Mouse (Mus musculus) gastrocnemius, postnatal 25 days (tissue): Measurements from ENCODE around the gene Lcn11. TPM values are rescaled to one million over a fixed set of nuclear protein-coding genes. Genes with fewer than 3 reads are reported as not detected.
"Not testable (repeated sequence)": the region's sequence is repeated elsewhere in the genome, so short reads cannot be mapped to it uniquely, and the experiment has no call there.

Experiments
- DNase-seq: peaks from one replicate; pipeline ENCODE4 v3.0.0; 2022
- long read RNA-seq, 2 experiments: library from polyadenylated mRNA; stranded (forward); transcript quantifications; one replicate each; pipeline ENCODE4 v2.0.0; 2021
- total RNA-seq, 2 experiments: library from RNA; stranded (reverse); gene quantifications; 1 replicate in 1 of 2; 2 replicates in 1 of 2; pipeline ENCODE4 v1.2.3; 2021

Lcn11 gene
- total RNA-seq: not detected
- long read RNA-seq, experiment 1: 0 reads
- long read RNA-seq, experiment 2: 0 reads

DNA sequence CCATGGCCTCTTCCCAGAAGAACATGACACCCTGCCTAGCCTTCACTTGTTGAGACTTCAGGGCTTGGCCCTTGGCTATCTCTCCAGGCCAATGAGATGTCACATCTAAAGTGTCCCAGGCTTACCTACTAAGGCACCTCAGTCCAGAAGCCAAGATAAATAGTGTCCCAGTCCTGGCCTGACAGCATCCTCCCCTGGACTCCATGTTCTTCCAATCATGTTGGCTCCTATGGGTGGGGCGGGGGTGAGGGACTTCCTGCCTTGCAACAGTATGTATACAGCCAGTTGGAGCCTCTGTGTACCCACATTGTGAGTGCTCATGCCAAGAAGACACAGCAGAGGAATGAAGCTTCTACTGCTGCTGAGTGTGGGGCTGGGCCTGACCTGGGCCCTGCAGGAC, at the start of gene Lcn11:
Lcn11 (plus strand) TSS at position 301 of the 400 bp plus-strand sequence.
- no peak for DNase-seq

- no peak for DNase-seq
These were observed 43.5 kb upstream of the Lcn11 start for GRCm38 (mm10) chr2:25733199-25733930.

DNA sequence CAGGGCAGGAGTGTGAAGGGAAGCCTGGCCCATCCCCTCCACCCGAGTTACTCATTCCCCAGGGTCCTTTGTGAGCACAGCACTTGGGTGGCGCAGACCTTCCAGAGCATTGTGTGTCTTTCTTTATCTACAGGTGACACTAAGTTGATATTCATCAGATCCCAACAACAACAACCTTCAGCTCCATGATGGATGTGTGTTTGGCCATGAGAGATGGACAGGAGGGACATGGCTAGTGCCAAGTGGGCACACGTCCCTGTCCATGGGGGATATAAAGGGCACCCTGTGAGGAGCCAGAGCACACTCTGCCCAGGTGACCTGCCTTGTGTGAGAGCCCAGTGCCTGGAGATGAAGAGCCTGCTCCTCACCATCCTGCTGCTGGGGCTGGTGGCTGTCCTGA, 40.1 kb upstream of the Lcn11 start, which contains the start of gene Obp2b:
Obp2b (plus strand) TSS at position 301 of the 400 bp plus-strand sequence.
- not testable (repeated sequence) for DNase-seq

DNA sequence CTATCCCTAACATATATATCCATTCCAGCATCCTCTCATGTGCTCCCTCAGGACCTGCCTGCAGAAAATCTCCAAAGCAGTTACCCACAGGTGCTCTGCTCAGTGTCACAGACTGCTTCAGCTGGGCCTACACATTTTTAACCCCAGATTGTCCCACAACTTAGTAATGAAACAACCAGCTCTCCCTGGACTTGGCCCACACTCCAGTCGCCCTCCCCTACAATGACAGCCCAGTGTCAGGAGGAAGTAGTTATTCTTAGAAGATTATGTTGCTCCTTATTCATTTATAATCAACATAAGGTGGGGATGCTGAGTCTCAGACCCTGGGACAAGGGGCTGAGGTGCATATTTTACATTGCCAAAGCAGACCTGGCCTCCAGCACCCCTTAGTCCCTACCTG, 35.1 kb upstream of the Lcn11 start:
- no peak for DNase-seq

DNA sequence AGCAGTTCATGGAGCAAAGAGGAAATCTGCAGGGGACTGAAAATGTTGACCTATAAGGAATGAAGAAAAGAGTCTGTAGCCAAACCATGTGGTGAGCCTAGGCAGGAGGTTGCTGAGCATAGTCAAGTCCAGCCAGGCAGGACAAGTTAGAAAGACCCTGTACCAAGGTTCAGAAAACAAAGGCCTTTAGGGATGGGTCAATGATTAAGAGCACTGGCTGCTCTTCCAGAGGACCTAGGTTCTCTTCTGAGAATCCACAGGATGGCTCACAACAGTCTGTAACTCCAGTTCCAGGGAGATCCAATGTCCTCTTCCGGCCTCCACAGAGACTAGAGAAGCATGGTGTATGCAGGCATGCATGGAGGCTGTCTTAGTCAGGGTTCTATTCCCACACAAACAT, 22.6 kb upstream of the Lcn11 start:
- DNase-seq: no peak

DNA sequence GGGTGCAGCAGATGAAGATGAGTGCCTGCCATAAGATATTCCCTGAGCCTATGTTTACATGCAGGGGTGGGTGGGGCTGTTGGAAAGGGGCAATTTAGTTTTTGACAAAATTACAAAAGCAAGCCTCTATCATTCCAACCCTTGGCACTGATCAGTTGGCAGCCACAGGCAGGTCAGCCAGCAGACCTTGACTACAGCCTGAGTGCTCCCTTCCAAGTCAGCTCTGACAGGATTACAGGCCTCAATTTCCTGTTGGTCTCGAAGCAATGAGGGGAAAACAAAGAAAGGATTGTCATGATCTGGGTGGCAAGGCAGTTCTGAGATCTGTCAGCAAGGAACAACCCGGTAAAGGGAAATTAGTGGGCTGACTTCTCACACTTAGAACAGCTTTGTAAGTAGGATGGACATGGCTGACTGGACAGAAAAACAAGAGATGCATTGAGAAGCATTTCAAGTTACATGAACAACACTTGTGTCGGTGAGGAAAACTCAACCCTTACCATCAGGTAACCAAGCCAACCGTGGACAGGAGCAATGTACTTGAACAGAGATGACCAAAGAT, 18.7 kb upstream of the Lcn11 start:
- no peak for DNase-seq

GRCm38 (mm10) chr2:25765269-25765668, 11.5 kb upstream of the Lcn11 start, which contains the start of gene Lcn3:
Gene Lcn3, plus strand, starts transcription at chr2:25765569.
- DNase-seq: no peak

- DNase-seq: no peak
These were observed 9.1 kb upstream of the Lcn11 start for GRCm38 (mm10) chr2:25767764-25768163.

GRCm38 (mm10) chr2:25773507-25773906, 3.3 kb upstream of the Lcn11 start:
- no peak for DNase-seq

DNA sequence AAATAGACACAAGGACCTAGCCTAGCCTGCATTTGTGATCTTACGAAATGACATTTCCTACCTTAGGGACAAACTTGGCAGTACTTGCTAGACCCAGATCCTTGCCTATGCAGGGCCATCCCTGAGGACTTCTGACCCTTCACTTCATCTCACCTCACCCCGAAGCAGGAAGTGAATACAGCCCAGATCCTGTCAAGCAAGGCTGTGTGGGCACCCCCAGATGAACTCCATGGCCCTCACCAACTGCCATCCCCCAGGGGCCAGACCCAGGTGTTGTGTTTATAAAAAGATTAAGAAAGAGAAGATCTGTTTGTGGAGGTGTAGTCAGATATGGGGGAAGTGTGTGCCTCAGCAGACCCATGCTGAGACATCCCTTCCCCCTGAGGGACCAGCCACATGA, 2.2 kb upstream of the Lcn11 start:
- DNase-seq: no peak

DNA sequence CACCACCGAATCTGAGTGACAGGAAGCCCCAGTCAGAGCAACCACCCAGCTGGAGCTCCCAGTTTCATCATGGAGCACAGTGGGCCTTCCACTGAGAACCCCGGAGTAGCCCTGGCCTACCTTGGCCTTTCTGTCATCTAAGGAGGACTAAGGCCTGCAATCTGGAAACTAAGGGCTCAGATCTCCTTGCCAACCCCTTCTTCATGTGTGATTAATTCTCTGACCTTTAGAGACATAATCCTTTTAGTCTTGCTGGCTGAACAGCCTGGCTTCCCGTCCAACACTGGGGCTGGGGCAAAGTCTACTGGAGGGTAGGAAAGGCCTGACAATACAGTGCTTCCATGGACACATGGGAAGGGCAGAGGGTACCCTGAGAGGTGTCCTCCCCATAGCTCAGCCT, 826 bp upstream of the Lcn11 start:
- no peak for DNase-seq

GRCm38 (mm10) chr2:25779076-25779475, 2.3 kb downstream of the Lcn11 start:
- DNase-seq: no peak

DNA sequence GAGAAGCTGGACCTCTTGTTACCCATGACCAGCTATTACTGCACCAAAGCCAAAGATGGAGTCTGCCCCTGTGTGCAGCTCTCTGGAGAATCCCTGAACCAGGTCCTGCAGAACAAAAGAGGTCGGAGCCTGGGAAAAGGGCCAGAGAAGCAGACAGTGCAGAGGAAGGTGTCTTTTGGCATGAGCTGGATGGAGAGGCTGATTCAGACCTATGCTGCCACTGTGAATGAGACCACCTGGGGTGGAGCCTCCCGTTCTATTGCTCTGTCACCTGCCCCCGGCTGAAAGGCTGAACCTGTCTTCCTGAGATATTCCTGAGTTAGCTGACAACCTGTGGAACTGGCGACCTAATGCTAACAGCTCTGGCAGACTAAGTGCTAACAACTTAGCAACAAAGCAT, 4.1 kb downstream of the Lcn11 start:
- no peak for DNase-seq

GRCm38 (mm10) chr2:25781957-25782356, 5.1 kb downstream of the Lcn11 start, which contains the start of gene Gm13539:
Gene Gm13539, plus strand, starts transcription at chr2:25782257.
- no peak for DNase-seq

- DNase-seq: no peak
These were observed 8.9 kb downstream of the Lcn11 start for GRCm38 (mm10) chr2:25785573-25786322.

- DNase-seq: no peak
These were observed 12.3 kb downstream of the Lcn11 start for GRCm38 (mm10) chr2:25789092-25789491.

- DNase-seq: no peak
These were observed 20.8 kb downstream of the Lcn11 start for GRCm38 (mm10) chr2:25797635-25798034.

- no peak for DNase-seq
These were observed 21.2 kb downstream of the Lcn11 start for GRCm38 (mm10) chr2:25798065-25798464.

- DNase-seq: no peak
These were observed 34.9 kb downstream of the Lcn11 start for GRCm38 (mm10) chr2:25811711-25812110.

DNA sequence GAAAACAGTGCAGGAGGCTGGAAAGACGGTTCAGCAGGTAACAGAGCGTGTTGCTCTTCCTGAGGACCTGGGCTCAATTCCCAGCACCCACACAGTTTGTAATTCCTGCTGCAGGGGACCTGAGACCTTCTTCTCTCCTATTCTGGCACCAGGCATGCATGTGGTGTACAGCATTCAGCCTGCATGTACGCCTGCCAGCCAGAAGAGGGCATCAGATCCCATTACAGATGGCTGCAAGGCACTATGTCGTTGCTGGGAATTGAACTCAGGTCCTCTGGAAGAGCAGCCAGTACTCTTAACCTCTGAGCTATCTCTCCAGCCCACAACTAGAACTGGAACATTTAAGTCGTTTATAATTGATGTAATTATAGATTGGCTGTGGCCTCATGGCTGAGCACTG, 36.5 kb downstream of the Lcn11 start:
- no peak for DNase-seq

DNA sequence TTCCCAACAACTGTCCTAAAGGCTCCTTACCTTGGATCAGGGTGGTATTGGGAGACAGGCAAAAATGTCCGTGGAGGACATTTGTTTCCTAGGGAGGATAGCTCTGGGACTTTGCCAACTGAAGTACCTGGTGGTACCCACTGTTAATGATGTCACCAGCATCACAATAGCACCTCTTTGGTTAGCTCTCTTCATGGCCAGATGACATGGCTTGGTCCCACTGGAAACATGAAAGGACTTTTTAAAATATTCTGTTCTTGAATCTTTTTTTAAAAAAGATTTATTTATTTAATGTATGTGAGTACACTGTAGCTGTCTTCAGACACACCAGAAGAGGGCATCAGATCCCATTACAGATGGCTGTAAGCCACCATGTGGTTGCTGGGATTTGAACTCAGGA, 38.9 kb downstream of the Lcn11 start, which contains the start of gene Glt6d1:
Glt6d1 (minus strand) TSS at position 101 of the 400 bp plus-strand sequence.
- DNase-seq: not testable (repeated sequence)

GRCm38 (mm10) chr2:25822806-25823205, 46.0 kb downstream of the Lcn11 start, which contains the start of gene Lcn9:
Gene Lcn9, plus strand, starts transcription at chr2:25823153.
- no peak for DNase-seq

DNA sequence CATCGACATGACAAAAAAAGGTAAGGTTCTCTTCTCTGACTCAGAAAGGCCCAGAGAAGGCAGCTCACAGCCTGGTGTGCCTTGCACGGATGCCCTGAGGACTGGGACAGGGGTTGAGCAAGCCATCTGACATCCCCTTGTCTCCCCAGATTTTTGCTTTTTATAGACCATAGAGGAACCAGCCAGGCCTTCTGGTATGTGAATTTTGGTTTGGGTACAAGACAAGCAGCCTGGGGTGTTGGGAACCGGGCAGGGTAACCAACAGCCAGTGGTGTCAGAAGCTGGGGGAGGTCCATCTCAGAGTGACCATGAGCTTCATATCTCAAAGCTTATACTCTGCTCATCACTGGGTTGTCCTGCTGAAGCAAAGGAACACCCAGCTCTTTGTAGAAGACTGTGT, 47.9 kb downstream of the Lcn11 start:
- no peak for DNase-seq
